Comparison of ENCODE assay signal across 9 mouse cellular contexts in the genomic region with DNA sequence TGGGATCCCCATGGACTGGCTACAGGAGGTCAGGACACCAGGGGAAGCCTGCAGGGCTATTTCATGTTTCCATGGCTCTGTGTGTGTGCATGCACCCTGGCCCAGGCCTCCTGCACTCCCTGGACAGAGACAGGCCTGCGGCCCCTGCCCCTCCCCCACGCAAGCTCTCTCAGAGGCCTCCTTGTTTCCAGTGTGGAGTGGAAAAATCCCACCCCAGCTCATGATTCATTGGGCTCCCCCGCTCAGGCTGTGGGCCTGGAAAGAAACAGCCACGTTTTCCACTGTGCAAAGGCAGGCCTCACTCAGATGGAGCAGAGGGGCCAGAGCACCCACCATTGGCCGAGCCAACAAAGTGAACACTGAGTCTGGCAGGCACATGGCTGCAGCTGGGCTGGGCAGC. TPM values are rescaled to one million over a fixed set of nuclear protein-coding genes. Genes with fewer than 3 reads are reported as not detected.
DNase-seq lines count a peak whose midpoint lies in the region; ATAC-seq lines count a peak whose summit lies in the region.
"Had no signal": no experiment of that assay in that cellular context is flagged by ENCODE, and none has a peak within 500 bp of the region (broad histone marks: within the 10 kb centered on the region; RNA-seq: fewer than 3 reads in every experiment).

No protein-coding gene starts in this region.

- H3K9ac ChIP-seq in forebrain, embryonic 11.5 days (ENCODE audit: low read length) = peak overlapping the region; percentile 20; the same call in 1 of the 2 replicates
- no peak overlapping the region for H3K9ac ChIP-seq in forebrain, embryonic 16.5 days (replicated peaks; ENCODE audit: low read depth, low read length)
- H3K9ac ChIP-seq in neural tube, embryonic 11.5 days (ENCODE audit: low read length) = peak overlapping the region; percentile 23; the same call in 1 of the 2 replicates

- H3K9me3 ChIP-seq in forebrain, embryonic 11.5 days (ENCODE audit: control insufficient read depth, low read length) = no peaks in the 10 kb centered on the region
- H3K9me3 ChIP-seq in forebrain, embryonic 16.5 days (ENCODE audit: control insufficient read depth, low read length) = no peaks in the 10 kb centered on the region
- H3K9me3 ChIP-seq in neural tube, embryonic 11.5 days (ENCODE audit: control insufficient read depth, low read length) = no peaks in the 10 kb centered on the region

- H3K4me2 ChIP-seq in forebrain, embryonic 11.5 days (ENCODE audit: low read depth, low read length, severe bottlenecking) = no peak overlapping the region
- H3K4me2 ChIP-seq in forebrain, embryonic 16.5 days (ENCODE audit: low read length) = no peak overlapping the region
- no peak overlapping the region for H3K4me2 ChIP-seq in neural tube, embryonic 11.5 days (ENCODE audit: low read depth)

- H3K27ac ChIP-seq in forebrain, embryonic 11.5 days (ENCODE audit: low read depth, low read length) = no peak overlapping the region
- H3K27ac ChIP-seq in forebrain, embryonic 16.5 days (ENCODE audit: low read length) = no peak overlapping the region
- no peak overlapping the region for H3K27ac ChIP-seq in neural tube, embryonic 11.5 days (ENCODE audit: low read depth, low read length)

- peak; percentile 47; the same call in 1 of the 2 replicates for ATAC-seq in forebrain, embryonic 11.5 days (replicated peaks; ENCODE audit: low FRiP score)
- ATAC-seq in forebrain, embryonic 16.5 days = no peak; the same call in 1 of the 2 replicates
- peak; percentile 60 for ATAC-seq in neural tube, embryonic 11.5 days (ENCODE audit: insufficient read depth, low FRiP score, low TSS enrichment)

- H3K36me3 ChIP-seq in forebrain, embryonic 11.5 days (ENCODE audit: control insufficient read depth, insufficient read depth, low read length) = no peaks in the 10 kb centered on the region
- H3K36me3 ChIP-seq in forebrain, embryonic 16.5 days (ENCODE audit: control insufficient read depth, insufficient read depth) = no peaks in the 10 kb centered on the region
- H3K36me3 ChIP-seq in neural tube, embryonic 11.5 days (ENCODE audit: control insufficient read depth, insufficient read depth, low read length) = no peaks in the 10 kb centered on the region

- H3K27me3 ChIP-seq in forebrain, embryonic 11.5 days (ENCODE audit: control insufficient read depth, insufficient read depth, low read length) = no peaks in the 10 kb centered on the region
- H3K27me3 ChIP-seq in forebrain, embryonic 16.5 days (replicated peaks; ENCODE audit: control insufficient read depth, insufficient read depth, low read length) = no peaks in the 10 kb centered on the region
- no peaks in the 10 kb centered on the region for H3K27me3 ChIP-seq in neural tube, embryonic 11.5 days (ENCODE audit: control insufficient read depth, insufficient read depth, low read length)

- H3K4me3 ChIP-seq in forebrain, embryonic 11.5 days (ENCODE audit: low read depth, low read length) = no peak overlapping the region
- H3K4me3 ChIP-seq in forebrain, embryonic 16.5 days (replicated peaks; ENCODE audit: low read length) = no peak overlapping the region
- H3K4me3 ChIP-seq in neural tube, embryonic 11.5 days (ENCODE audit: low read depth, low read length) = no peak overlapping the region

- WGBS in forebrain, embryonic 11.5 days = 77% methylated on average over 5 of the region's 5 CpGs
- WGBS in forebrain, embryonic 16.5 days = 62% methylated on average over 5 of the region's 5 CpGs
- WGBS in neural tube, embryonic 11.5 days = 52% methylated on average over 5 of the region's 5 CpGs

- 0 out of 2 replicates have a peak, but pooled peaks cover 5% of the 10 kb centered on the region for H3K4me1 ChIP-seq in forebrain, embryonic 11.5 days (replicated peaks; ENCODE audit: control insufficient read depth, insufficient read depth, low read length)
- H3K4me1 ChIP-seq in forebrain, embryonic 16.5 days (replicated peaks; ENCODE audit: control insufficient read depth, insufficient read depth, low read length) = peaks cover 25% of the 10 kb centered on the region
- peaks cover 8% of the 10 kb centered on the region for H3K4me1 ChIP-seq in neural tube, embryonic 11.5 days (ENCODE audit: control insufficient read depth, insufficient read depth, low read length)

- no peak for DNase-seq in forebrain, embryonic 11.5 days (ENCODE audit: low spot score)
- peak; percentile 64 for DNase-seq in adrenal gland, postnatal 10 days
- DNase-seq in frontal cortex, postnatal 10 days (ENCODE audit: low spot score in 2 of 2) = peak; percentile 52 to 60
- DNase-seq in layer of hippocampus, adult 9-11 months = peak; percentile 88
- DNase-seq in neural tube, embryonic 11.5 days (ENCODE audit: low spot score) = peak; percentile 26
- DNase-seq in thymus, postnatal 25 days = no peak
- no peak for DNase-seq in gastrocnemius, adult 8-10 months (ENCODE audit: low spot score in 2 of 2)

RNA-seq across cellular contexts. Expression of a gene that starts 15.1 kb away (rescaled TPM):
- 3.4 and 3.6 TPM in 2 replicates for polyA plus RNA-seq in forebrain, embryonic 11.5 days (2014; fragmentation: Nextera tagmentation; extraction: Ambion mirVana)
- polyA plus RNA-seq in forebrain, embryonic 16.5 days (2015; fragmentation: Nextera tagmentation; extraction: Ambion mirVana) = 0.88 and 0.98 TPM in 2 replicates
- total RNA-seq in adrenal gland, postnatal 10 days (2021) = 10 to 100 TPM; 11.4 to 15.2 TPM
- polyA plus RNA-seq in neural tube, embryonic 11.5 days (2014; fragmentation: Nextera tagmentation; extraction: Ambion mirVana) = 3.5 and 4.0 TPM in 2 replicates
- total RNA-seq in gastrocnemius, adult 8-10 months (2022) = under 1 TPM; 0.17 to 0.67 (median 0.65) TPM

RNA-seq across cellular contexts. Expression of a gene that starts 57.0 kb away (rescaled TPM):
- polyA plus RNA-seq in forebrain, embryonic 11.5 days (2014; fragmentation: Nextera tagmentation; extraction: Ambion mirVana) = not detected in 2 replicates
- polyA plus RNA-seq in forebrain, embryonic 16.5 days (2015; fragmentation: Nextera tagmentation; extraction: Ambion mirVana) = 0.10 and 0.17 TPM in 2 replicates
- under 1 TPM in 1 of 2 experiments, not detected in 1; 0.45 TPM for total RNA-seq in adrenal gland, postnatal 10 days (2021)
- polyA plus RNA-seq in neural tube, embryonic 11.5 days (2014; fragmentation: Nextera tagmentation; extraction: Ambion mirVana) = not detected in 2 replicates
- not detected for total RNA-seq in gastrocnemius, adult 8-10 months (2022)
- total RNA-seq: CH12.LX had no signal

Comparison
In these comparisons a context has a peak if more than half of its experiments do, and no peak if none do; other contexts are left out.
1. DNase-seq: peak in adrenal gland, postnatal 10 days (single experiment), frontal cortex, postnatal 10 days (2 of 2), layer of hippocampus, adult 9-11 months (single experiment) and neural tube, embryonic 11.5 days (single experiment); none in forebrain, embryonic 11.5 days (single experiment), thymus, postnatal 25 days (single experiment) and gastrocnemius, adult 8-10 months (0 of 2).